Mouse (Mus musculus): ENCODE results near the gene Bcas1.
"Not testable (repeated sequence)": the region's sequence is repeated elsewhere in the genome, so short reads cannot be mapped to it uniquely, and the experiment has no call there.

Bcas1 gene

GRCm38 (mm10) chr2:170427704-170428103 is at the start of gene Bcas1:
Gene Bcas1 (minus strand): TSS chr2:170427845.
- no peak for DNase-seq

- DNase-seq: peak in 1 of 2 experiments; percentile 43
Measured at GRCm38 (mm10) chr2:170476643-170477042, 49.0 kb upstream of the Bcas1 start.

- DNase-seq: peak; percentile 38 to 57
Measured at GRCm38 (mm10) chr2:170476215-170476614, 48.6 kb upstream of the Bcas1 start.

- DNase-seq: peak; percentile 46 to 77
Measured at GRCm38 (mm10) chr2:170475164-170475563, 47.5 kb upstream of the Bcas1 start.

- DNase-seq: peak in 1 of 2 experiments; percentile 43
Measured at GRCm38 (mm10) chr2:170474125-170474524, 46.5 kb upstream of the Bcas1 start.

GRCm38 (mm10) chr2:170470591-170470990 is 42.9 kb upstream of the Bcas1 start:
- DNase-seq: peak in 1 of 2 experiments; percentile 25

- peak; percentile 91 to 94 for DNase-seq
Measured at GRCm38 (mm10) chr2:170469616-170470308, 42.1 kb upstream of the Bcas1 start.

GRCm38 (mm10) chr2:170468009-170468408 is 40.4 kb upstream of the Bcas1 start:
- DNase-seq: peak; percentile 40 to 51

GRCm38 (mm10) chr2:170464817-170465216 is 37.2 kb upstream of the Bcas1 start:
- peak; percentile 67 to 92 for DNase-seq

GRCm38 (mm10) chr2:170461652-170462051 is 34.0 kb upstream of the Bcas1 start:
- peak; percentile 83 to 95 for DNase-seq

GRCm38 (mm10) chr2:170459805-170460204 is 32.2 kb upstream of the Bcas1 start:
- peak; percentile 64 to 92 for DNase-seq

GRCm38 (mm10) chr2:170459183-170459582 is 31.5 kb upstream of the Bcas1 start:
- peak; percentile 7 to 57 for DNase-seq

- not testable (repeated sequence) for DNase-seq
Measured at GRCm38 (mm10) chr2:170453809-170454208, 26.2 kb upstream of the Bcas1 start.

- peak; percentile 82 to 84 for DNase-seq
Measured at GRCm38 (mm10) chr2:170450933-170451332, 23.3 kb upstream of the Bcas1 start.

- DNase-seq: peak in 1 of 2 experiments; percentile 12
Measured at GRCm38 (mm10) chr2:170447651-170448050, 20.0 kb upstream of the Bcas1 start.

- DNase-seq: no peak
Measured at GRCm38 (mm10) chr2:170446843-170447383, 19.3 kb upstream of the Bcas1 start.

- DNase-seq: no peak
Measured at GRCm38 (mm10) chr2:170445861-170446260, 18.2 kb upstream of the Bcas1 start.

- peak; percentile 30 to 78 for DNase-seq
Measured at GRCm38 (mm10) chr2:170442535-170442934, 14.9 kb upstream of the Bcas1 start.

- peak; percentile 16 to 51 for DNase-seq
Measured at GRCm38 (mm10) chr2:170438782-170439181, 11.1 kb upstream of the Bcas1 start.

- DNase-seq: no peak
Measured at GRCm38 (mm10) chr2:170436204-170436603, 8.6 kb upstream of the Bcas1 start.

- peak in 1 of 2 experiments; percentile 11 for DNase-seq
Measured at GRCm38 (mm10) chr2:170432152-170432551, 4.5 kb upstream of the Bcas1 start.

GRCm38 (mm10) chr2:170428966-170429365 is 1.3 kb upstream of the Bcas1 start:
- no peak for DNase-seq

- no peak for DNase-seq
Measured at GRCm38 (mm10) chr2:170424131-170424530, 3.5 kb downstream of the Bcas1 start.

GRCm38 (mm10) chr2:170421924-170422323 is 5.7 kb downstream of the Bcas1 start:
- peak in 1 of 2 experiments; percentile 7 for DNase-seq

All from kidney, postnatal 25 days (tissue).